Mouse (Mus musculus): ENCODE results near the gene Dao.

GRCm38 (mm10) chr5:113974576-113974975 lies 28.9 kb upstream of the Dao start:
- TF ChIP-seq POLR2A (IDR thresholded peaks at IDR 0.05; ENCODE audit: extremely low read depth, insufficient read depth, low read length) = no peak
- no peak for TF ChIP-seq CTCF (IDR thresholded peaks at IDR 0.05; ENCODE audit: extremely low read depth, insufficient read depth, low read length)

All from cortical plate, adult 2 months (tissue).